Mouse (Mus musculus): ENCODE data around the gene Myl4.
A peak's percentile ranks its signal among the peaks of the same experiment; 100 is the strongest.

Myl4 gene

GRCm38 (mm10) chr11:104571373-104571772 lies 20.9 kb downstream of the Myl4 start:
- peak in 1 of 2 experiments; percentile 21 for DNase-seq (ENCODE audit: low spot score in 2 of 2)

- no peak for DNase-seq (ENCODE audit: low spot score in 2 of 2)
Measured at GRCm38 (mm10) chr11:104572091-104572490, 21.6 kb downstream of the Myl4 start.

GRCm38 (mm10) chr11:104572566-104572965 lies 22.1 kb downstream of the Myl4 start:
- no peak for DNase-seq (ENCODE audit: low spot score in 2 of 2)

DNA sequence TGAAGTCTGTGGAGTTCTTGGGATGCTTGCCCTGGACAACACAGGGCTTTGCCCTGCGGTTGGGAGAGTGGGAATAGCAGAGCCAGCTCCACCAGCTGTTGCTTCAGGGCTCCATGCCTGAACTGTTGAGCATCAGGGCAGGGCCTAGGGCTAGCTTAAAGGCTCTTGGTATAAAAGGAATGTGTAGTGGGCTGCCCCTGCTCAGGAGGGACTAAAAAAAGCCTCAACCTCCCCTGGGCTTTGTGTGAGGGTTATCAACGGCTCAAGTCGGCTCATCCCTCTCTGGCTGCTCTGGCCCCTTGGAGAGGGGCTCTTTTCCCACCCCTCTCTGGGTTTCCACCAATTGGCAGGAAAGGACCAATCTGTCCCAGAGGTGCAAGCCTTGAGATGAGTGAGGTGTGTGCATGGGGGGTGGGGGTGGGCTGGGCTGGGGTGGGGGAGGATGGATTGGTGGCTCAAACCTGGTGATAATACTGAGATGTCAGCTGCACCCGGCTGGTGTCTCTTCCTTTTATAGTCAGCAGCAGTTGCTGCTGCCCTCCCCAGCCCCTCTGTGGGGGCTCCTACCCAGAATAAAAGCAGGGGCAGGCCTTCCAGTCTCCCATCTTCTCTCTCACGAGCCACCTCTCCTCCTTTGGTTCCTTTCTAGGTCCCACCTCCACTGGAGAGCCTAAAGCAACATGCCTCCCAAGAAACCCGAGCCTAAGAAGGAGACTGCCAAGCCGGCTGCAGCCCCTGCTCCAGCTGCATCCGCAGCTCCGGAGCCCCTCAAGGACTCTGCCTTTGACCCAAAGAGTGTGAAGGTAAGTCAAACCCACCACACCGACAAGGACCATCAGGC lies 26.5 kb downstream of the Myl4 start:
- no peak for DNase-seq (ENCODE audit: low spot score in 2 of 2)

DNA sequence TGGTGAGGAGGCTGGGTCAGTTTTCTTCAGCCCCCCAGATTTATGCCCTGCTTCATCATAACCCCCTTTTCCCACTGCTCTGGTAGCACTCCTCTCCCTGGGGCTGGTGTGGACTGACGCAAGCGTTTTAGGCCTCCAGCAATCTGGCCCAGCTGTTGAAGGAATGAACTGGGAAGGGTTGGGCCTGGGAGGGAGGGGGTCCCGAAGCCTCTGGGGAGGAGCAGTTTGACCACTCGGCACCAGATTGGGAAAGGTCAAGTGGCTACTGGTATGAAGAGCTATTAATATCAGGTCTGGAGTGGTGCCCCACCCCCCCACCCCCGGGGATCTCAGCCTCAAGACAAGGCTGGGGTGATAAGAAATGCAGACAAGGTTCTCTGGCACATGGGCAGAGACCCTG lies 27.6 kb downstream of the Myl4 start:
- DNase-seq (ENCODE audit: low spot score in 2 of 2) = no peak

- DNase-seq (ENCODE audit: low spot score in 2 of 2) = no peak
Measured at GRCm38 (mm10) chr11:104579084-104579483, 28.6 kb downstream of the Myl4 start.

DNA sequence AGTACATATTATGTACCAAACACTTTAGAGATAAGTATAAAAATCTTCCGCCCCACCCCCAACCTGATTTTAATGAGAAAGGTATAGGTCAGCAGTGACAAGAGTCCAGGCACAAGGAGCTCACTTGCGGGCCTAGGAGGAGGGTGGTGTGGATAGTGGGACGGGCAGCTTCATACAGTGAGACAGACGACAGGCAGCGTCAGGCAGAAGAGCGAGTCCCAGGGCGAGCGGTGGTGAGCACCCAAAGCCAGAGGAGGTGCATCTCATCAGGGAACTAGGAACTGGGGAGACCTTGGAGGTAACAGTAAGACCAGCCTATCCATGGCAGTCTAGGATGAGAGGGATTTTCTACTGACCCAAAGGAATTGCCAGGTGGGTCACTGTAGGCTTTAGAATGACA lies 29.1 kb downstream of the Myl4 start:
- no peak for DNase-seq (ENCODE audit: low spot score in 2 of 2)

DNA sequence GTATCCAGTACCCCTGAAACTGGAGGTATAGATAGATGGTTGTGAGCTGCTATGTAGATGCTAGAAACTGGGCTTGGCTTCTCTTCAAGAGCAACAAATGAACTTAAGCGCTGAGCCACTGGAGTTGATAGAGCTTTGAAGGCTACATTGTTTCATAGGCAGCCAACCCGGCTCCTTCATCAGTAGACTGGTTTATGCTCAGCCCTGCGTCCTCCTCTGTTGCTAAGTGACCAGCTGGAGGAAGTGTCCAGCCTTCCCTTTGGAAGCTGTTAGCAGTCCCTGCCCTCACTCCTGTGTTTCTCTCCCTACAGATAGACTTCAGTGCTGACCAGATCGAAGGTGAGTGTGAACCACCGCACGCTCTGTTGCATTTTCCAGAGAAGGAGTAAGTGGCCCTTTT lies 29.6 kb downstream of the Myl4 start:
- DNase-seq (ENCODE audit: low spot score in 2 of 2) = no peak

- DNase-seq (ENCODE audit: low spot score in 2 of 2) = no peak
Measured at GRCm38 (mm10) chr11:104580606-104581005, 30.1 kb downstream of the Myl4 start.

GRCm38 (mm10) chr11:104581446-104582307 lies 31.2 kb downstream of the Myl4 start:
- DNase-seq (ENCODE audit: low spot score in 2 of 2) = no peak

DNA sequence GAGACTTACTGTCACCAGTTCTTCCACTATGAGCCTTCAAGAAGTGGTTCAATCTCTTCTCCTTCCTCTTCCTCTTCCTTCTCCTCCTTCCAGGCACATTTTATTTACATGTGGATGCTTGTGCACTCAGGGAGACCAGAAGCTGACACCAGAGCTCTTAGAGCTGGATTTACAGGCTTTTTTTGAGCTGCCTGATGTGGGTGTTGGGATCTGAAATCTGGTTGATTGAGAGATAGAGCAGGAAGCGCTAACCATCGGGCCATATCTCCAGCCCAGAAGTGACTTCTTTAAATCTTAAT lies 31.8 kb downstream of the Myl4 start:
- no peak for DNase-seq (ENCODE audit: low spot score in 2 of 2)

DNA sequence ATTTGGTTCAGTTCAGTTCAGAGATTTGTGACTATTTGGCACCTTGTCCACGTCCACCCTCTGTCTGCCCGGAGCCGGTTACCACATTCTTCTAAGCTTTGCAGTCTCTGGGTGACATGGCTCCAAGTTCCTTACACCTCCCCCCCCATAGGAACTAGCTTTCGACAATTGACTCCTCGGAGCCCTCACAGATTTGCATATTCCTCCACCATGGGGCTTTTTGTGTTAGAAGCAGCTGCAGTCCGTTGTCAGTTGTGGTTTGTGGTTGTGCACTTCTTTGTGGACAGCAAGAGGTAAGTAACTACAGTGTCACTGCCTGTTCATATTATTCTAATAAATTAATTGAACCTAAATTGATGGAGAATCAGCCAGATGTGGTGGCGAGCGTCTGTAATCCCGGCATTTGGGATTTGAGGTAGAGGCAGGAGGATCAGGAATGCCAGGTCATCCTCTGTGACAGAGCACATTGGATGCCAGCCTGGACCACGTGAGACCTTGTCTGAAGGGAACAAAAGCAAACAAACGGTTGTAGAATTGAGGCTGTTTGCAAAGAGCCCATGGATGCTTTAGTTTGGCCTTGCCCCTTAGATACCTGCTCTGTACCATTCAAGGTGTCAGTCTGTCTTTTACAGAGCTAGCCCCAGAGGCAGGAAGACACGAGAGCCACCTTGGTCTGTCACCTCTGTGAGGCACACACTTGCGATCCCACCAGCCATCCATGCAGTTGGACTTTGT lies 32.3 kb downstream of the Myl4 start:
- DNase-seq (ENCODE audit: low spot score in 2 of 2) = no peak

DNA sequence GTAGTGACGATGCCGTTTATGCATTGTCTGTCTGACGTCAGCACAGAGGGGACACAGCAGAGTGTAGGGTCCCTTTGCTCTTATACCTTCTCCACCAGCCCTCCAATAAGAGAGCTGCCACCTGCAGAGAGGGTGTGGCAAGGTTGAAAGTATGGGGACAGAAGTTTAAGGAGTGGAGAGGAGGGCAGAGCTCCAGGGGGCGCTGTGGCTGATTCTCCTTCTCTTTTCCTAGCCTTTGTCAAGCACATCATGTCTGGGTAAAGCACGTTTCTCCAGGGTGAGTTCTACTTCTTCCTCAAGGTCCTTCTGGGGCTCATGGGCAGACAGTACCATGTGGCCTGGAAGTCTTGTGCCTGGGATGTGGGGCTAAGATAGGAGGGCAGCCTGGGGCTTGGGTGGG lies 35.0 kb downstream of the Myl4 start:
- no peak for DNase-seq (ENCODE audit: low spot score in 2 of 2)

DNA sequence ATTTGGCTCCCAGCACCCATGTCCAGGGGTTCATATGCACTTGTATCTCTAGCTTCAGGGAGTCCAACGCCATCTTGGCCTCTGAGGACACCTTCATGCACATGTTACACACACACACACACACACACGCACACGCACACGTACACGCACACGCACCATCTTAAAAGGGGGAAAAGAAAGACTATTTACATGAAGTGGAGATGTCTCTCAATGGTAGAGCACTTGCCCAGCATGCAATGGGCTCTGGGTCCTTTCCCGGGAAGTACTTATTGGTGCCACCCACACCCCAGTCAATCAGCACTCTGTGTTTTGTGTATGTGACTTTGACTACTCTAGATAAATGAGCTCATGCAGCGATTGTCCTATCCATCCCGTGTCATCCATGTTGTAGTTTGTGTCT lies 37.4 kb downstream of the Myl4 start:
- DNase-seq (ENCODE audit: low spot score in 2 of 2) = no peak

DNA sequence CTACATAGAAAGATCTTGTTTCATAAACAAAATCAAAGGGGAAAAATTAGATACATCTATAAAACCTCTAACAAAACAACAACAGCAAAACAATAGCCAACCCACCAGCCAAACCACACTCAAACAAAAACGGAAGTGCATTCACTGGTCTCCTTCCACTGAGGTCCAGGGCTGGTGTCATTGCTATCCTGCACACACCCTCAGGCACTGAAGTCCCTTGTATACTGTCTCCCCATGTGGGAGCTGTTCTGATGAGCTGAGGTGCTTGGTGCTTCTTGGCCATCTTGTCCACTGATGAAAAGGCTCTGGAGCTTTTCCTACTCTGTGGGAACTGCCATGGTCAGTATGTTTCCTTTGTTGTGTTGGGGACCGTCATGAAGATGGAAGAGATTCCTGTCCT lies 38.0 kb downstream of the Myl4 start:
- no peak for DNase-seq (ENCODE audit: low spot score in 2 of 2)

DNA sequence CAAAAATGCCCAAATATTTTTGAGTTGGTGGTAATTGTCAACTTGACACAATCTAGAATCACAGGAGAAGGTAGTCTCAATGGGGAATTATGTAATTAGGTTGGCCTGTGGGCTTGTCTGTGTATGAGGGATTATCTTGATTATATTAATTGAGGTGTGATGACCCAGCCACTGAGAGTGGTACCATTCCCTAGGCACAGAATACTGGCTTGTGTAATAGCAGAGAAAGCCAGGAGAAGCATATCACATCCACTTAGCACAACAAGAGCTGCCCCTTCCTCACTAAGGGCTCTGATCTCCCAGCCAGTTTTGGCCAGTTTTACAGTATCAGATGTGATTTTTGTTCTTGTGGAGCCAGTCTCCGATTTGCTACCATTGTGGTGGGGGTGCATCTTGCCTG lies 39.1 kb downstream of the Myl4 start:
- no peak for DNase-seq (ENCODE audit: low spot score in 2 of 2)

- peak; percentile 60 to 73 for DNase-seq (ENCODE audit: low spot score in 2 of 2)
Measured at GRCm38 (mm10) chr11:104590148-104590547, 39.7 kb downstream of the Myl4 start.

- DNase-seq (ENCODE audit: low spot score in 2 of 2) = no peak
Measured at GRCm38 (mm10) chr11:104592066-104592835, 41.8 kb downstream of the Myl4 start.

DNA sequence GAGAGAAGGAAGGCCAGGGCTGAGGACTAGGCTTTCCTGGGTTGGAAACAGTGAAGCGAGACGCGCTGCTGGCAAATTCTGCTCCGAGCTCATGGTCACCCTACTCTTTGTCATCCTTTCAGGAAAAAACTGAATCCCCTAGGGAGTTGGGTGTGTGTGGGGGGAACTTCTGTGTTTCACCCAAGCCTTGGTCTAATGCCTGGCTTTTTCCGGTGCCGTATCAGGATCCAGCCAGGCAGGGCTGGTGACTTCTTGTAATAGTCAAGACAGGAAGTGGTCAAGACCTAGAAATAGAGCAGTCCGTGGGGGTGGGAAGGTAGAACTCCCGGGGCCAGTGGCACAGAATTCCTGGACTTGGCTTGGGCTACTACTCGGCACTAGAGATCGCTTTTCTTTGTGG lies 45.9 kb downstream of the Myl4 start:
- no peak for DNase-seq (ENCODE audit: low spot score in 2 of 2)

DNA sequence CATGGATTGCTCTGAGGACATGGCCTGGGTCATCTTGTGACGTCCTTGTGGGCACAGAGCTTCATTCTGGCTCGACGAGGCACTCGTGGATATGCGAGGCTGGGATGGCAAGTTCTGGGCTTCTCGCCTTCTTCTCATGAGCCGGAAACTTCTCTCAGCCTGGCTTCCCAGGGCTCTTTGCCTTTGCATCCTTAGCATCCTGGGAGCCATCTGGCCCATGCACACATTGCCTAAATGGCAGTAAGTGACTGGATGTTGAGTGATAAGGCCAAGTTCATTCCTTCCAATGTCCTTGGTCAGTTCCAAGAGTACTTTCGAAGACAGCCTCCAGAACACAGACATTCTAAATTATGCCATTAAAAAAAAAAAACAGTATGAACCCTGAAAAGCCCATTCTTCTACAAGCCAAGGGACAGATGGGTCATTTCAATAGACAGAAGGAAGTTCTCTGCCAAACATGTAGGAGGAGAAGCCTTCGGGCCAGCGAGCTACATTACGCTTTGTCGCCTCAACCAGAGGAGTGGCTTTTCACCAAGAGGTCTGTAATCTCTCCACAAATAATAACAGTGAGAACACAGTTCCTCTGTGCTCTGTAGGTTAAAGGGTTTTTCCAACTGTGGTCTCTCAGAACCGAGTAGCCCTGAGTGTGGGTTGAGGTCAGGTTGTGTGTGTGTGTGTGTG lies 48.9 kb downstream of the Myl4 start:
- DNase-seq (ENCODE audit: low spot score in 2 of 2) = no peak

GRCm38 (mm10) chr11:104600675-104601074 lies 50.2 kb downstream of the Myl4 start:
- no peak for DNase-seq (ENCODE audit: low spot score in 2 of 2)
